Mouse (Mus musculus) liver, embryonic 12.5 days (tissue): ENCODE data around the gene Fam180a. TPM values are rescaled to one million over a fixed set of nuclear protein-coding genes. Genes with fewer than 3 reads are reported as not detected.
A peak's percentile ranks its signal among the peaks of the same experiment; 100 is the strongest.

Experiments used
- ATAC-seq: fragments of 200-750 bp; cut with Nextera tagmentation; 2 replicates; pipeline ENCODE4 v1.8.0; 2017; ENCODE audit warnings: moderate number of reproducible peaks, mild to moderate bottlenecking, moderate library complexity
- H3K27ac ChIP-seq: fragments of 300-500 bp; sonication (generic); 2 replicates; pipeline ENCODE4 v1.5.1; 2016; ENCODE audit warnings: mild to moderate bottlenecking
- H3K27me3 ChIP-seq: fragments of 300-500 bp; sonication (generic); replicated peaks from 2 replicates; pipeline ENCODE4 v1.6.1; 2016; ENCODE audit warnings: mild to moderate bottlenecking, moderate library complexity
- H3K36me3 ChIP-seq: fragments of 300-500 bp; sonication (generic); 2 replicates; pipeline ENCODE4 v1.6.1; 2016; ENCODE audit warnings: mild to moderate bottlenecking, moderate library complexity
- H3K4me1 ChIP-seq: fragments of 300-500 bp; sonication (generic); 2 replicates; pipeline ENCODE4 v1.6.1; 2016
- H3K4me2 ChIP-seq: fragments of 300-500 bp; sonication (generic); 2 replicates; pipeline ENCODE4 v1.6.1; 2016; ENCODE audit warnings: mild to moderate bottlenecking, moderate library complexity
- H3K4me3 ChIP-seq: fragments of 300-500 bp; sonication (generic); 2 replicates; pipeline ENCODE4 v1.5.1; 2016; ENCODE audit warnings: mild to moderate bottlenecking, moderate library complexity
- H3K9ac ChIP-seq: fragments of 300-500 bp; sonication (generic); 2 replicates; pipeline ENCODE4 v1.6.1; 2016; ENCODE audit warnings: mild to moderate bottlenecking, moderate library complexity
- H3K9me3 ChIP-seq: fragments of 300-500 bp; sonication (generic); replicated peaks from 2 replicates; pipeline ENCODE4 v1.6.1; 2016; ENCODE audit warnings: mild to moderate bottlenecking, moderate library complexity
- WGBS: fragments of 180-500 bp; shearing (Covaris S2); methylation state at CpG from one replicate; pipeline ENCODE4 v1.1.7; 2016; ENCODE audit not compliant: insufficient replicate concordance; 5-methylcytosine and 5-hydroxymethylcytosine counted together
- polyA plus RNA-seq: library from polyadenylated mRNA; unstranded; fragments of >200 nt; fragmentation: Nextera tagmentation; extraction: Ambion mirVana; gene quantifications from 2 replicates; pipeline ENCODE4 v1.2.1, GENCODE M21; 2016

Fam180a gene
- polyA plus RNA-seq, 1 experiment from 2014 or later, result not detected

GRCm38 (mm10) chr6:35277903-35278587 lies 47.9 kb downstream of the Fam180a start:
- Histone ChIP-seq H3K27me3 (no peaks in the 10 kb centered on the region), H3K36me3 (no peaks in the 10 kb centered on the region), H3K4me2 (no peak overlapping the region), H3K9ac (no peak overlapping the region), H3K27ac (no peak overlapping the region), H3K9me3 (no peaks in the 10 kb centered on the region), H3K4me1 (peaks cover 6% of the 10 kb centered on the region; the same call in 1 of the 2 replicates), H3K4me3 (no peak overlapping the region)
- no peak for ATAC-seq
- WGBS, result 46% methylated on average over 10 of the region's 10 CpGs

DNA sequence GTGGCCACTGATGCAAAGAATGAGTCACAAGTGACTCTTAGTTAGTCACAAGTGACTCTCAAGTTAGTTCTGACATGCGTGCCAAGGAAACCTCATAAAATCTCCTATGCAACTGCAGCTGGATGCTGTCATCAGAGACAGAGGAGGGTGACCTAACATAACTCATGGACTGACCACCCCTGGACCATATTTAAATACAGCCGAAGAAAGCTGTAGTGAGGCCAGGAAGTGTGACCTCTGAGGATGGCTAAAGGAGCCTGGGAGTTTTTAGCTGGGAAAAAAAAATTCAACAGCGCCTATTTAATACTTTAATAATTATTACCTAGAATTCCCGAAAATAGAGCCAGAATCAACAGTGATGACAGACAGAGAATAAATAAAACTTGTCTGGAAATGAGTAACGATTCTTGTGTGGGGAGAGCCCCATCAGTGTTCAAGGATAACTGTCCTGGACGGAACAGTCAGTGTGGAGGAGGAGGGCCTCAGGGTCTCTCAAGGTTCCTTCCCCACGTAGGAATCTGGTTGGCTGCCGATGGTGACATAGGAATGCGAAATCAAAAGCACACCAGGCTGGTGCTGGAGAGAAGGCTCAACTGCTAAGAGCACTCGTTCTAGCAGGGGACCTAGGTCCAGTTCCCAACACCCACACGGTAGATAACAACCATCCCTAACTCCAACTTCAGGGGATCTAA lies 52.4 kb downstream of the Fam180a start:
- Histone ChIP-seq H3K9me3 (no peaks in the 10 kb centered on the region), H3K27ac (no peak overlapping the region), H3K36me3 (no peaks in the 10 kb centered on the region), H3K4me3 (no peak overlapping the region), H3K4me1 (peaks cover 23% of the 10 kb centered on the region), H3K4me2 (no peak overlapping the region), H3K27me3 (no peaks in the 10 kb centered on the region; the same call in 1 of the 2 replicates), H3K9ac (no peak overlapping the region)
- ATAC-seq, result no peak
- 63% methylated on average over 11 of the region's 11 CpGs for WGBS

GRCm38 (mm10) chr6:35271868-35272765 lies 53.8 kb downstream of the Fam180a start:
- ATAC-seq, result no peak
- no peak overlapping the region for H3K27ac ChIP-seq
- H3K36me3 ChIP-seq, result no peaks in the 10 kb centered on the region
- WGBS, result 78% methylated on average over 20 of the region's 20 CpGs
- H3K9me3 ChIP-seq, result no peaks in the 10 kb centered on the region
- H3K9ac ChIP-seq, result no peak overlapping the region
- no peaks in the 10 kb centered on the region; the same call in 1 of the 2 replicates for H3K27me3 ChIP-seq
- H3K4me1 ChIP-seq, result peaks cover 18% of the 10 kb centered on the region
- H3K4me3 ChIP-seq, result no peak overlapping the region
- H3K4me2 ChIP-seq, result no peak overlapping the region

DNA sequence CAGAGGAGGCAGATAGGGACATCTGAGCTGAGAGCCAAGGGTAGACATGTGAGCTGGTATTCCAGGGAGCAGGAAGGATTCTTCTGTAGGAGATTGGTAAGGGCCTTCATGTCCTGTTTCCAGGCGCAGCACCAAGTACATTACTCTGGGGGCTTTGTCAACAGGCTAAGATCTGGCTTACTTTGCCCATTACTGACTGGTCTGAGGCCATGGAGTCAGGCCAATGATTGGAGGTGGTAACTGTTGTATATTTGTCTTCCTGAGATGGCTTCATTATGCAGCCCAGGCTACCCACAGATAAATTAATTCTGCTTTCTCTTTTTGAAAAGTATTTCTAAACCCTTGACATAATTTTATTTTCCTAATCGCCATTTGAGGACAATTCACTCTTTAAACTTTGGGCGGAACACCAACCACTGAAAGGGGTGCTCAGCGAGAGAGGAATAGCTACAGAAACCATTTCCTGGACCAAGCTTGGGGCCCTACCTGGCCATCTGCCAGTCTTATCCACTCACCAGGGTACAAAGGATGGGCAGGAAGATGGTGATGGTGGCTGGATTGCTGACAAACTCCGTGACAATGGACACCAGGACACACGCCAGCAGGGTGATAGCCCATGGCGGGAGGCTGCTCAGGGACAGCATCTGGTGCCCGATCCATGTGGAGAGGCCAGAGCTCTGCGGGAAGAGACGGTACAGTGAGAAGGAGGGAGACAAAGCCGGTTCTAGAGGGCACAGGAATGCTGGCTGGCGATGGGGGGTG lies 54.7 kb downstream of the Fam180a start:
- peaks cover 3% of the 10 kb centered on the region; the same call in 1 of the 2 replicates for H3K36me3 ChIP-seq
- H3K27ac ChIP-seq, result no peak overlapping the region
- no peak overlapping the region for H3K4me2 ChIP-seq
- no peak overlapping the region for H3K4me3 ChIP-seq
- 80% methylated on average over 12 of the region's 12 CpGs for WGBS
- H3K27me3 ChIP-seq, result no peaks in the 10 kb centered on the region; the same call in 1 of the 2 replicates
- peaks cover 18% of the 10 kb centered on the region for H3K4me1 ChIP-seq
- H3K9me3 ChIP-seq, result no peaks in the 10 kb centered on the region
- H3K9ac ChIP-seq, result no peak overlapping the region
- ATAC-seq, result no peak

DNA sequence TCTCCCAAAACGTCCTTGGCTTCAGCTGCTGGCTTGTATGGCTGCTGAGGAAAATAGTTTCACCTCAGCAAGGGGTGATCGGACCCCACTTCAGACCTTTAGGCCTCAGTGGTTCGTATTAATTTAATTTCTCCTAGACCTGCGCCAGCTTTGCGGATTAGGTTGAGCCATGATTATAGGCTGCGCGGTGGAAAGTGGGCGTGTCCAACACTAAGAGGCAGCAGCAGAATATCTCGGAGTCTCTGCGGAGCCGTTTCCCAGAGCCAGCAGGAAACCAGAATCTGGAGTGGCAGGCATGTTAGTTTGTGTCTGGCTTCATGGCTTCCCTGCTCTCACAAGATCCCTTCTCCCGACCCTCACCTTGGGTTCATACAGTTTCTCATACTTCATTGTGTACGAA lies 56.3 kb downstream of the Fam180a start:
- no peak overlapping the region for H3K27ac ChIP-seq
- H3K27me3 ChIP-seq, result no peaks in the 10 kb centered on the region; the same call in 1 of the 2 replicates
- WGBS, result 65% methylated on average over 13 of the region's 13 CpGs
- H3K4me3 ChIP-seq, result no peak overlapping the region
- ATAC-seq, result no peak
- H3K9ac ChIP-seq, result no peak overlapping the region
- peak overlapping the region; percentile 23; the same call in 1 of the 2 replicates for H3K4me2 ChIP-seq
- no peaks in the 10 kb centered on the region for H3K9me3 ChIP-seq
- peaks cover 18% of the 10 kb centered on the region for H3K4me1 ChIP-seq
- peaks cover 8% of the 10 kb centered on the region for H3K36me3 ChIP-seq

GRCm38 (mm10) chr6:35268711-35269110 lies 57.2 kb downstream of the Fam180a start:
- H3K4me1 ChIP-seq, result peaks cover 18% of the 10 kb centered on the region
- H3K9ac ChIP-seq, result no peak overlapping the region
- WGBS, result 90% methylated on average over 13 of the region's 13 CpGs
- no peak overlapping the region for H3K4me3 ChIP-seq
- H3K27ac ChIP-seq, result no peak overlapping the region
- no peak for ATAC-seq
- H3K9me3 ChIP-seq, result no peaks in the 10 kb centered on the region
- H3K4me2 ChIP-seq, result no peak overlapping the region
- H3K27me3 ChIP-seq, result no peaks in the 10 kb centered on the region; the same call in 1 of the 2 replicates
- H3K36me3 ChIP-seq, result peaks cover 17% of the 10 kb centered on the region

DNA sequence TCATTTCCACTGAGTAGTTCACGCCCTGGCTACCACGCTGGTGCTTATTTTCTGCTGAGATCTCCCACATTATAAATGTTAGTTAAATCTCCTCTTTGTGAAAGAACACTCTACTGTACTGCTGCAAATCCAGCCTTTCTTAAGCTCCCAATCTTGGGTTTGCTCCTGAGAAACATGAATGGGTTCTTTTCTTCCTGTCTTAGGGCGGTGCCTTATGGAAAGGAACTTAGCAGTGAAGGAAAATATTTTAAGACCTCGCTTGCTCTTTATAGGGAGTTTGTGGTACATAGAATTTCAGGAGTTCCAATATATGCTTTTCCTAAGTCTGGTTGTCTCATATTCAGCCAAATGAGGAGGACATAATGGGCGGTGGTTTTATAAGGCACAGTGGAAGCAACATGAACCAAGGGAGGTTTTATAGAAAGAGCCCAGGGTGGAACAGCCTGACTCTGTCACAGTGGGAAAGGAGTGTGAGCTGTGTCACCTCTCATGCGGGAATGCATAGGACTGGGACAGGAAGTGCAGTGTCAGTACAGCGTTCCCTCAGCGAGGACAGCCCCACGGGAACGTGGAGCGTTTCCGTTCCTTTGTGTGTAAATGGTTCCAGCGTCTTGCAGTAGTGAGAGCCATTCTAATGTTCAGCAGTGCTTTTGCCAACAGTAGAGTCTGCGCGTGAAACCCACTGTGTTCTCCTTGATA lies 60.2 kb downstream of the Fam180a start:
- 78% methylated on average over 15 of the region's 15 CpGs for WGBS
- no peak overlapping the region for H3K4me3 ChIP-seq

More for the DNA sequence above, 60.2 kb downstream of the Fam180a start:
- no peak for ATAC-seq
- H3K9ac ChIP-seq, result no peak overlapping the region
- peaks cover 24% of the 10 kb centered on the region for H3K4me1 ChIP-seq
- H3K9me3 ChIP-seq, result no peaks in the 10 kb centered on the region
- no peak overlapping the region for H3K27ac ChIP-seq
- peaks cover 47% of the 10 kb centered on the region for H3K36me3 ChIP-seq
- no peak overlapping the region for H3K4me2 ChIP-seq
- no peaks in the 10 kb centered on the region; the same call in 1 of the 2 replicates for H3K27me3 ChIP-seq

Other genes starting within 250 kb of the Fam180a start
- 15.1 and 15.2 TPM in 2 replicates for gene Cnot4, start 192.4 kb downstream of the Fam180a start, polyA plus RNA-seq
- 36.5 and 40.4 TPM in 2 replicates for gene Nup205, start 148.7 kb downstream of the Fam180a start, polyA plus RNA-seq
- gene Slc13a4, start 18.0 kb downstream of the Fam180a start, polyA plus RNA-seq, result 0.23 and 0.25 TPM in 2 replicates
- gene Mtpn, start 213.7 kb upstream of the Fam180a start, polyA plus RNA-seq, result 79.2 and 81.2 TPM in 2 replicates